8 mouse cellular contexts compared by ENCODE assay signal in the genomic region with DNA sequence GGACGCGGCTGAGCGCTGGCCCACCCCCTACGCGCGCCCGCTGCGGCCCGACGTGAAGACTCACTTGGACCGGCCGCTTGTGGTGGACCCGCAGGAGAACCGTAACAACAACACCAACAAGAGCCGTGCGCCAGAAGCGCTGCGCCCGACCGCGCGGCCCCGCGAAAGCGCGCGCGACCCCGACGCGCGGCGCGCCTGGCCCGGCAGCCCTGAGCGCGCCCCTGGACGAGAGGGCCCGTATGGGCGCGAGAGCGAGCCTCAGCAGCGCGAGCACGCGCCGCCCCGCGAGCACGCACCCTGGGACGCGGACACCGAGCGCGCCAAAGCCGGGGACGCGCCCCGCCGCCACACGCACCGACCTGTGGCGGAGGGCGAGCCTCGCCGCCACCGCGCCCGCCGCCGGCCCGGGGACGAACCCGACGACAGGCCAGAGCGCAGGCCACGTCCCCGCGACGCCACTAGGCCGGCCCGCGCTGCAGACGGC.
DNase-seq lines count a peak whose midpoint lies in the region; ATAC-seq lines count a peak whose summit lies in the region.

No protein-coding gene starts in this region.

- H3K4me1 ChIP-seq in lung, embryonic 15.5 days: peaks cover 6% of the 10 kb centered on the region
- peaks cover 15% of the 10 kb centered on the region for H3K4me1 ChIP-seq in hindbrain, embryonic 12.5 days
- peaks cover 5% of the 10 kb centered on the region for H3K4me1 ChIP-seq in midbrain, embryonic 11.5 days (ENCODE audit: control insufficient read depth, insufficient read depth, low read length)

- peak overlapping the region; percentile 21; the same call in 1 of the 2 replicates for H3K9ac ChIP-seq in lung, embryonic 15.5 days
- peak overlapping the region; percentile 23; the same call in 1 of the 2 replicates for H3K9ac ChIP-seq in hindbrain, embryonic 12.5 days
- H3K9ac ChIP-seq in midbrain, embryonic 11.5 days (ENCODE audit: low read length): peak overlapping the region; percentile 34; the same call in 1 of the 2 replicates

- H3K36me3 ChIP-seq in lung, embryonic 15.5 days: no peaks in the 10 kb centered on the region
- no peaks in the 10 kb centered on the region for H3K36me3 ChIP-seq in hindbrain, embryonic 12.5 days
- no peaks in the 10 kb centered on the region for H3K36me3 ChIP-seq in midbrain, embryonic 11.5 days (ENCODE audit: control insufficient read depth, insufficient read depth, low read length)

- 1% methylated on average over 65 of the region's 84 CpGs for WGBS in lung, embryonic 15.5 days
- 1% methylated on average over 84 of the region's 84 CpGs for WGBS in hindbrain, embryonic 12.5 days
- under 1% methylated on average over 83 of the region's 84 CpGs for WGBS in midbrain, embryonic 11.5 days

- peaks cover 70% of the 10 kb centered on the region for H3K27me3 ChIP-seq in lung, embryonic 15.5 days
- peaks cover 57% of the 10 kb centered on the region for H3K27me3 ChIP-seq in hindbrain, embryonic 12.5 days
- H3K27me3 ChIP-seq in midbrain, embryonic 11.5 days (ENCODE audit: control insufficient read depth, insufficient read depth, low read length): peaks cover 27% of the 10 kb centered on the region

- H3K9me3 ChIP-seq in lung, embryonic 15.5 days: no peaks in the 10 kb centered on the region
- H3K9me3 ChIP-seq in hindbrain, embryonic 12.5 days (replicated peaks): no peaks in the 10 kb centered on the region
- H3K9me3 ChIP-seq in midbrain, embryonic 11.5 days (ENCODE audit: control insufficient read depth, low read length): no peaks in the 10 kb centered on the region

- H3K27ac ChIP-seq in lung, embryonic 15.5 days: no peak overlapping the region
- H3K27ac ChIP-seq in hindbrain, embryonic 12.5 days: no peak overlapping the region
- no peak overlapping the region for H3K27ac ChIP-seq in midbrain, embryonic 11.5 days (ENCODE audit: low read depth, low read length)

- no peak for ATAC-seq in lung, embryonic 15.5 days (ENCODE audit: borderline replicate concordance, extremely low read depth, low FRiP score, low TSS enrichment)
- no peak for ATAC-seq in hindbrain, embryonic 12.5 days (ENCODE audit: low FRiP score)
- peak; percentile 46; the same call in 1 of the 2 replicates for ATAC-seq in midbrain, embryonic 11.5 days (ENCODE audit: low FRiP score)

- H3K4me3 ChIP-seq in lung, embryonic 15.5 days: peak overlapping the region; percentile 44
- H3K4me3 ChIP-seq in hindbrain, embryonic 12.5 days: peak overlapping the region; percentile 38
- H3K4me3 ChIP-seq in midbrain, embryonic 11.5 days (ENCODE audit: low read depth, low read length): peak overlapping the region; percentile 33

- DNase-seq in adrenal gland, postnatal 14 days: peak; percentile 26
- DNase-seq in adrenal gland, adult 8-10 months: no peak
- DNase-seq in lung, postnatal 36 days: no peak
- peak; percentile 88 for DNase-seq in midbrain, embryonic 11.5 days (ENCODE audit: low spot score, missing footprints)
- DNase-seq in adrenal gland, postnatal 4 days (ENCODE audit: low spot score in 2 of 2): no peak
- no peak for DNase-seq in adrenal gland, adult (ENCODE audit: inconsistent age in 2 of 2, low spot score in 1 of 2)

- peak overlapping the region; percentile 76 for H3K4me2 ChIP-seq in lung, embryonic 15.5 days
- H3K4me2 ChIP-seq in hindbrain, embryonic 12.5 days (replicated peaks): peak overlapping the region; percentile 61
- peak overlapping the region; percentile 50 for H3K4me2 ChIP-seq in midbrain, embryonic 11.5 days

Comparison
In these comparisons a context has a peak if more than half of its experiments do, and no peak if none do; other contexts are left out.
1. DNase-seq: peak in adrenal gland, postnatal 14 days (single experiment) and midbrain, embryonic 11.5 days (single experiment); none in adrenal gland, adult 8-10 months (single experiment), lung, postnatal 36 days (single experiment), adrenal gland, postnatal 4 days (0 of 2) and adrenal gland, adult (0 of 2).
2. Peak in every context shown above with its lines, with median percentiles within 50 percentile points of each other: H3K4me2 ChIP-seq, H3K4me3 ChIP-seq and H3K9ac ChIP-seq.